ENCODE assay signal across 21 mouse cellular contexts in genomic region chr19:29550618-29551017, GRCm38 (mm10).
"Had no signal": no experiment of that assay in that cellular context is flagged by ENCODE, and none has a peak within 500 bp of the region (broad histone marks: within the 10 kb centered on the region; RNA-seq: fewer than 3 reads in every experiment).

No protein-coding gene starts in this region.

- DNase-seq: kidney, adult 18-20 months; kidney, adult 9 months; kidney, postnatal 14 days; kidney, postnatal 4 days; layer of hippocampus, adult 9-11 months; layer of hippocampus, postnatal 36 days; lung, adult 18-20 months; lung, postnatal 10 days; lung, postnatal 36 days; retina, postnatal 1 day; right cerebral cortex, postnatal 4 days; thymus, postnatal 25 days had no signal

- H3K27ac ChIP-seq: liver, embryonic 14.5 days; lung, embryonic 15.5 days; midbrain, embryonic 10.5 days; midbrain, embryonic 13.5 days; neural tube, embryonic 13.5 days had no signal

- ATAC-seq: intestine, embryonic 16.5 days; midbrain, embryonic 13.5 days; midbrain, embryonic 16.5 days had no signal

- H3K4me1 ChIP-seq: lung, embryonic 15.5 days; megakaryocyte, embryonic 14.5 days; midbrain, embryonic 10.5 days; midbrain, embryonic 13.5 days; neural tube, embryonic 13.5 days had no signal

- H3K36me3 ChIP-seq: lung, embryonic 15.5 days; midbrain, embryonic 10.5 days; midbrain, embryonic 13.5 days; neural tube, embryonic 13.5 days had no signal

- H3K27me3 ChIP-seq: lung, embryonic 15.5 days; megakaryocyte, embryonic 14.5 days; midbrain, embryonic 13.5 days; neural tube, embryonic 13.5 days had no signal

- H3K4me2 ChIP-seq: lung, embryonic 15.5 days; midbrain, embryonic 13.5 days; neural tube, embryonic 13.5 days had no signal

- H3K9ac ChIP-seq: liver, embryonic 14.5 days; lung, embryonic 15.5 days; midbrain, embryonic 13.5 days; neural tube, embryonic 13.5 days had no signal

- H3K4me3 ChIP-seq: lung, embryonic 15.5 days; megakaryocyte, embryonic 14.5 days; midbrain, embryonic 10.5 days; midbrain, embryonic 13.5 days; myocyte; neural tube, embryonic 13.5 days had no signal

- H3K9me3 ChIP-seq: lung, embryonic 15.5 days; megakaryocyte, embryonic 14.5 days; midbrain, embryonic 10.5 days; midbrain, embryonic 13.5 days; neural tube, embryonic 13.5 days had no signal
